Mouse (Mus musculus): ENCODE measurements at regions not wholly inside any gene's neighbourhood (a gene's known extent, or its start where the extent isn't known, plus 50 kb on each side); places are given as distances from the start of the nearest gene placed in this dataset.

- WGBS: 47% methylated on average over 4 of the region's 4 CpGs
- H3K4me3 ChIP-seq: no peak overlapping the region
- no peaks in the 10 kb centered on the region for H3K36me3 ChIP-seq
- 0 out of 2 replicates have a peak, but pooled peaks cover 1% of the 10 kb centered on the region for H3K9me3 ChIP-seq
- H3K9ac ChIP-seq: no peak overlapping the region
- H3K27me3 ChIP-seq (replicated peaks): no peaks in the 10 kb centered on the region
- no peak for ATAC-seq (ENCODE audit: extremely low read depth, insufficient number of reproducible peaks, low FRiP score, low TSS enrichment)
- H3K4me2 ChIP-seq: no peak overlapping the region
- H3K4me1 ChIP-seq: no peaks in the 10 kb centered on the region
- no peak overlapping the region for H3K27ac ChIP-seq (replicated peaks)
Measured at GRCm38 (mm10) chr9:112608932-112609331, 373.2 kb upstream of the Arpp21 start.

GRCm38 (mm10) chr9:112607221-112607620 lies 371.5 kb upstream of the Arpp21 start:
- Histone ChIP-seq H3K27me3 (replicated peaks) (no peaks in the 10 kb centered on the region), H3K9ac (no peak overlapping the region), H3K36me3 (no peaks in the 10 kb centered on the region), H3K4me3 (no peak overlapping the region), H3K27ac (replicated peaks) (no peak overlapping the region), H3K4me1 (no peaks in the 10 kb centered on the region), H3K9me3 (0 out of 2 replicates have a peak, but pooled peaks cover 9% of the 10 kb centered on the region), H3K4me2 (no peak overlapping the region)
- 73% methylated on average over 3 of the region's 3 CpGs for WGBS
- ATAC-seq (ENCODE audit: extremely low read depth, insufficient number of reproducible peaks, low FRiP score, low TSS enrichment): no peak

GRCm38 (mm10) chr9:112595731-112596130 lies 360.0 kb upstream of the Arpp21 start:
- Histone ChIP-seq H3K27ac (replicated peaks) (no peak overlapping the region), H3K4me3 (no peak overlapping the region), H3K9ac (no peak overlapping the region), H3K4me1 (no peaks in the 10 kb centered on the region), H3K4me2 (no peak overlapping the region), H3K9me3 (peaks cover 4% of the 10 kb centered on the region; the same call in 1 of the 2 replicates), H3K27me3 (replicated peaks) (no peaks in the 10 kb centered on the region), H3K36me3 (no peaks in the 10 kb centered on the region)
- no peak for ATAC-seq (ENCODE audit: extremely low read depth, insufficient number of reproducible peaks, low FRiP score, low TSS enrichment)

- WGBS: 74% methylated on average over 3 of the region's 3 CpGs
- Histone ChIP-seq H3K36me3 (no peaks in the 10 kb centered on the region), H3K27me3 (replicated peaks) (no peaks in the 10 kb centered on the region), H3K9me3 (no peaks in the 10 kb centered on the region), H3K4me2 (no peak overlapping the region), H3K4me3 (no peak overlapping the region), H3K9ac (no peak overlapping the region), H3K27ac (replicated peaks) (no peak overlapping the region), H3K4me1 (no peaks in the 10 kb centered on the region)
- ATAC-seq (ENCODE audit: extremely low read depth, insufficient number of reproducible peaks, low FRiP score, low TSS enrichment): no peak
Measured at GRCm38 (mm10) chr9:112590241-112590640, 354.5 kb upstream of the Arpp21 start.

- no peak overlapping the region for H3K9ac ChIP-seq
- no peaks in the 10 kb centered on the region for H3K36me3 ChIP-seq
- H3K27ac ChIP-seq (replicated peaks): no peak overlapping the region
- 61% methylated on average over 3 of the region's 3 CpGs for WGBS
- H3K4me1 ChIP-seq: no peaks in the 10 kb centered on the region
- ATAC-seq (ENCODE audit: extremely low read depth, insufficient number of reproducible peaks, low FRiP score, low TSS enrichment): no peak
- no peak overlapping the region for H3K4me3 ChIP-seq
- H3K27me3 ChIP-seq (replicated peaks): no peaks in the 10 kb centered on the region
- no peaks in the 10 kb centered on the region for H3K9me3 ChIP-seq
- no peak overlapping the region for H3K4me2 ChIP-seq
Measured at GRCm38 (mm10) chr9:112573316-112573715, 337.6 kb upstream of the Arpp21 start.

- Histone ChIP-seq H3K36me3 (no peaks in the 10 kb centered on the region), H3K27ac (replicated peaks) (no peak overlapping the region), H3K4me2 (no peak overlapping the region), H3K27me3 (replicated peaks) (no peaks in the 10 kb centered on the region), H3K4me1 (no peaks in the 10 kb centered on the region), H3K9me3 (no peaks in the 10 kb centered on the region), H3K9ac (no peak overlapping the region), H3K4me3 (no peak overlapping the region)
- no peak for ATAC-seq (ENCODE audit: extremely low read depth, insufficient number of reproducible peaks, low FRiP score, low TSS enrichment)
Measured at GRCm38 (mm10) chr9:112561348-112561747, 325.6 kb upstream of the Arpp21 start.

GRCm38 (mm10) chr9:112560226-112560625 lies 324.5 kb upstream of the Arpp21 start:
- ATAC-seq (ENCODE audit: extremely low read depth, insufficient number of reproducible peaks, low FRiP score, low TSS enrichment): no peak
- H3K9ac ChIP-seq: no peak overlapping the region
- H3K4me3 ChIP-seq: no peak overlapping the region
- H3K27me3 ChIP-seq (replicated peaks): no peaks in the 10 kb centered on the region
- H3K4me2 ChIP-seq: no peak overlapping the region
- H3K9me3 ChIP-seq: no peaks in the 10 kb centered on the region
- no peaks in the 10 kb centered on the region for H3K36me3 ChIP-seq
- no peak overlapping the region for H3K27ac ChIP-seq (replicated peaks)
- H3K4me1 ChIP-seq: no peaks in the 10 kb centered on the region
- 74% methylated on average over 4 of the region's 4 CpGs for WGBS

- Histone ChIP-seq H3K27me3 (replicated peaks) (no peaks in the 10 kb centered on the region), H3K9ac (no peak overlapping the region), H3K4me2 (no peak overlapping the region), H3K4me1 (no peaks in the 10 kb centered on the region), H3K27ac (replicated peaks) (no peak overlapping the region), H3K36me3 (no peaks in the 10 kb centered on the region), H3K9me3 (no peaks in the 10 kb centered on the region), H3K4me3 (no peak overlapping the region)
- 62% methylated on average over 2 of the region's 2 CpGs for WGBS
- no peak for ATAC-seq (ENCODE audit: extremely low read depth, insufficient number of reproducible peaks, low FRiP score, low TSS enrichment)
Measured at GRCm38 (mm10) chr9:112537924-112538323, 302.2 kb upstream of the Arpp21 start.

GRCm38 (mm10) chr9:112525377-112525776 lies 289.6 kb upstream of the Arpp21 start:
- H3K9ac ChIP-seq: no peak overlapping the region
- H3K4me3 ChIP-seq: no peak overlapping the region
- H3K9me3 ChIP-seq: no peaks in the 10 kb centered on the region
- H3K27me3 ChIP-seq (replicated peaks): no peaks in the 10 kb centered on the region
- no peaks in the 10 kb centered on the region for H3K36me3 ChIP-seq
- 74% methylated on average over 5 of the region's 5 CpGs for WGBS
- H3K4me1 ChIP-seq: no peaks in the 10 kb centered on the region
- H3K27ac ChIP-seq (replicated peaks): no peak overlapping the region
- ATAC-seq (ENCODE audit: extremely low read depth, insufficient number of reproducible peaks, low FRiP score, low TSS enrichment): no peak
- H3K4me2 ChIP-seq: no peak overlapping the region

- H3K4me2 ChIP-seq: no peak overlapping the region
- H3K9ac ChIP-seq: no peak overlapping the region
- H3K4me1 ChIP-seq: no peaks in the 10 kb centered on the region
- ATAC-seq (ENCODE audit: extremely low read depth, insufficient number of reproducible peaks, low FRiP score, low TSS enrichment): no peak
- H3K27me3 ChIP-seq (replicated peaks): no peaks in the 10 kb centered on the region
- WGBS: 71% methylated on average over 3 of the region's 3 CpGs
- no peak overlapping the region for H3K27ac ChIP-seq (replicated peaks)
- H3K9me3 ChIP-seq: no peaks in the 10 kb centered on the region
- H3K36me3 ChIP-seq: no peaks in the 10 kb centered on the region
- no peak overlapping the region for H3K4me3 ChIP-seq
Measured at GRCm38 (mm10) chr9:112523251-112523650, 287.5 kb upstream of the Arpp21 start.

GRCm38 (mm10) chr9:112510716-112511115 lies 275.0 kb upstream of the Arpp21 start:
- Histone ChIP-seq H3K4me3 (no peak overlapping the region), H3K27me3 (replicated peaks) (no peaks in the 10 kb centered on the region), H3K9me3 (no peaks in the 10 kb centered on the region), H3K36me3 (no peaks in the 10 kb centered on the region), H3K27ac (replicated peaks) (no peak overlapping the region), H3K4me1 (no peaks in the 10 kb centered on the region), H3K4me2 (no peak overlapping the region), H3K9ac (no peak overlapping the region)
- ATAC-seq (ENCODE audit: extremely low read depth, insufficient number of reproducible peaks, low FRiP score, low TSS enrichment): no peak
- WGBS: 65% methylated on average over 2 of the region's 2 CpGs

GRCm38 (mm10) chr9:112506871-112507270 lies 271.1 kb upstream of the Arpp21 start:
- no peak for ATAC-seq (ENCODE audit: extremely low read depth, insufficient number of reproducible peaks, low FRiP score, low TSS enrichment)
- Histone ChIP-seq H3K27me3 (replicated peaks) (no peaks in the 10 kb centered on the region), H3K4me2 (no peak overlapping the region), H3K27ac (replicated peaks) (no peak overlapping the region), H3K9me3 (no peaks in the 10 kb centered on the region), H3K4me3 (no peak overlapping the region), H3K4me1 (no peaks in the 10 kb centered on the region), H3K9ac (no peak overlapping the region), H3K36me3 (no peaks in the 10 kb centered on the region)
- 70% methylated on average over 2 of the region's 2 CpGs for WGBS

Data from heart, embryonic 13.5 days (tissue).